Mouse (Mus musculus): ENCODE data around the gene Rdh12. TPM values are rescaled to one million over a fixed set of nuclear protein-coding genes. Genes with fewer than 3 reads are reported as not detected.

Rdh12 gene
- polyA plus RNA-seq, 1 experiment from 2014 or later = 1.0 TPM

- H3K27ac ChIP-seq = no peak overlapping the region
- 3% methylated on average over 3 of the region's 3 CpGs for WGBS
- H3K9me3 ChIP-seq = no peaks in the 10 kb centered on the region
- H3K27me3 ChIP-seq (ENCODE audit: poor library complexity, severe bottlenecking) = no peaks in the 10 kb centered on the region
- no peak overlapping the region for H3K4me3 ChIP-seq
- peaks cover 15% of the 10 kb centered on the region for H3K4me1 ChIP-seq
- H3K36me3 ChIP-seq (replicated peaks) = peaks cover under 1% of the 10 kb centered on the region
- DNase-seq (ENCODE audit: extremely low spot score, low spot score) = peak; percentile 71
Observed at GRCm38 (mm10) chr12:79193441-79193840, 15.3 kb upstream of the Rdh12 start.

DNA sequence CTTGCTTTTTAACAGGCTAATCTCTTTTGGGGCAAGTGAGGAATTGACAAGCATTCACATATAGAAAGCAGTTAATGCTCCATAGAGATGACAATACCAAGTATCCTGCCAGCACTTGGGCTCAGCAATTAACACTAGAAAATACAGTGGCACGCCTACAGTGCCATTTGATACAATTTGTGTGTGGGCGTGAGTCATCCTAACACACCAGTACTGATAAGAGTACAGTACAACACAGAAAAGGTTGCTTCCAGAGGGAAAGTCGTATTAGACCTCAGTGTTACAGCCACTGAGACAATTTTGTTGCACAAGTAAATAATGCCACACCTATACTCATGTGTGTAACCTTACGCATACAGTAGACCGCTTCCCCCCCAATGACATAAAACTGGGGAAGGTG is 11.6 kb upstream of the Rdh12 start:
- Histone ChIP-seq H3K4me1 (peaks cover under 1% of the 10 kb centered on the region), H3K36me3 (replicated peaks) (no peaks in the 10 kb centered on the region), H3K27me3 (ENCODE audit: poor library complexity, severe bottlenecking) (no peaks in the 10 kb centered on the region), H3K27ac (no peak overlapping the region), H3K9me3 (no peaks in the 10 kb centered on the region), H3K4me3 (no peak overlapping the region)
- DNase-seq (ENCODE audit: extremely low spot score, low spot score) = no peak
- 88% methylated on average over 5 of the region's 5 CpGs for WGBS

DNA sequence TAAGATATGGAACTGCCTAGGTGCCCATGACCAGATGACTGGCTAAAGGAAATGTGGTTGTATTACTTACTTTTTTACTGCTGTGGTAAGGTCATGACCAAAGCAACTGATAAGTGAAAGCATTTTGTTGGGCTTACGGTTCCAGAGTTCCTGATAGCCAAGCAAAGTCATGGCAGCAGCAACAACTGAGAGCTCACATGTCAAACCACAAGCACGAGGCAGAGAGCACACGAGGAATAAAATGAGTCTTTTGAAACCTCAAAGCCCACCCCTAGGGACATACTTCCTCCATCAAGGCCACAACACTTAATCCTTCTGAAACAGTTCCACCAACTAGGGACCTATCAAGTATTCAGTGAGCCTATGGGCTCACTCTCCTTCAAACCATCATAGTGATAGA is 6.8 kb upstream of the Rdh12 start:
- Histone ChIP-seq H3K27ac (no peak overlapping the region), H3K4me1 (no peaks in the 10 kb centered on the region), H3K36me3 (replicated peaks) (no peaks in the 10 kb centered on the region), H3K27me3 (ENCODE audit: poor library complexity, severe bottlenecking) (no peaks in the 10 kb centered on the region), H3K4me3 (no peak overlapping the region), H3K9me3 (no peaks in the 10 kb centered on the region)
- whole genome bisulfite sequencing = 81% methylated on average over 3 of the region's 3 CpGs
- DNase-seq (ENCODE audit: extremely low spot score, low spot score) = no peak

DNA sequence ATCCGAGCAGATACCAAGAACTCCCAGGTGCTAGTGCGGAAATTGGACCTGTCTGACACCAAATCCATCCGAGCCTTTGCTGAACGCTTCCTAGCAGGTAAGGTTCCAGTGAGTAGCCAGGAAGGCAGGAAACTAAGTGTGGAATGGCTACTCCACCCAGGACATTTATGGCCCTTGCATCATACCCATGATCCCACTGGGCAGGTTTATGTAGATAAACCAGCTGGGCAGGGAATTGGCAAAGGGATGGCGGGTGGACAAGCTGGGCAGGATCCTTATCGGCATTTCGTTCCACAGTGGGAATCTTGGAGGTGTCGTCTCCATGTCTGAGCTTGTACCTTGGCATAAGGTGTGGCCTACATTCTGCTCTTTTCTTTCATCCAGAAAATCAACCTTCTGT is 2.7 kb downstream of the Rdh12 start:
- Histone ChIP-seq H3K4me3 (no peak overlapping the region), H3K36me3 (replicated peaks) (no peaks in the 10 kb centered on the region), H3K27me3 (ENCODE audit: poor library complexity, severe bottlenecking) (no peaks in the 10 kb centered on the region), H3K9me3 (no peaks in the 10 kb centered on the region), H3K4me1 (peaks cover 10% of the 10 kb centered on the region; the same call in 1 of the 2 replicates), H3K27ac (no peak overlapping the region)
- no peak for DNase-seq (ENCODE audit: extremely low spot score, low spot score)
- 90% methylated on average over 8 of the region's 8 CpGs for WGBS

GRCm38 (mm10) chr12:79217511-79217910 is 8.8 kb downstream of the Rdh12 start:
- Histone ChIP-seq H3K9me3 (no peaks in the 10 kb centered on the region), H3K27me3 (ENCODE audit: poor library complexity, severe bottlenecking) (no peaks in the 10 kb centered on the region), H3K4me3 (no peak overlapping the region), H3K4me1 (no peaks in the 10 kb centered on the region), H3K36me3 (replicated peaks) (no peaks in the 10 kb centered on the region), H3K27ac (no peak overlapping the region)
- no peak for DNase-seq (ENCODE audit: extremely low spot score, low spot score)
- 78% methylated on average over 5 of the region's 5 CpGs for WGBS

- WGBS = 77% methylated on average over 11 of the region's 11 CpGs
- Histone ChIP-seq H3K4me1 (peaks cover 17% of the 10 kb centered on the region), H3K9me3 (no peaks in the 10 kb centered on the region), H3K4me3 (no peak overlapping the region), H3K27me3 (ENCODE audit: poor library complexity, severe bottlenecking) (no peaks in the 10 kb centered on the region), H3K36me3 (replicated peaks) (peaks cover 66% of the 10 kb centered on the region), H3K27ac (no peak overlapping the region)
- no peak for DNase-seq (ENCODE audit: extremely low spot score, low spot score)
Observed at GRCm38 (mm10) chr12:79235485-79236080, 26.9 kb downstream of the Rdh12 start.

DNA sequence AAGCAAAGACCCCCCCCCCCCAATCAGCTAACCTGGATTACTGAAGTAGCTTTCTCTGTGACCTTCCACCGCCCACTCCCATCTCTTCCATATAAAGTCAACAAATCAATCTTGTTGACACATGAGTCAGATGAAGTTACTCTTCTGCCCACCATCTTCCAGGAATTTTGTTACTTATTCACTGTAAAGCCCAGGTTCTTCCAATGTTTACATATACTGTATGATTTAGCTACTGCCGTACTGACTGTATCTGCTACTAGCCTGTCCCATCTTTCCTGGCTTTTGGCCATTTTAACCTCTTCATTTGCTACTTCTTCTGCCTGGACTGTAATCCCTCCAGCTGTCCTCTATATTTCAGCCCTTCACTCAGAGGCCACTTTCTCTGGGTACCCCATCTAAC is 33.3 kb downstream of the Rdh12 start:
- no peak overlapping the region for H3K4me3 ChIP-seq
- H3K27me3 ChIP-seq (ENCODE audit: poor library complexity, severe bottlenecking) = no peaks in the 10 kb centered on the region
- WGBS = 93% methylated on average over 2 of the region's 2 CpGs
- H3K27ac ChIP-seq = no peak overlapping the region
- no peak for DNase-seq (ENCODE audit: extremely low spot score, low spot score)
- H3K36me3 ChIP-seq (replicated peaks) = peaks cover 99% of the 10 kb centered on the region
- H3K4me1 ChIP-seq = no peaks in the 10 kb centered on the region
- no peaks in the 10 kb centered on the region for H3K9me3 ChIP-seq

DNA sequence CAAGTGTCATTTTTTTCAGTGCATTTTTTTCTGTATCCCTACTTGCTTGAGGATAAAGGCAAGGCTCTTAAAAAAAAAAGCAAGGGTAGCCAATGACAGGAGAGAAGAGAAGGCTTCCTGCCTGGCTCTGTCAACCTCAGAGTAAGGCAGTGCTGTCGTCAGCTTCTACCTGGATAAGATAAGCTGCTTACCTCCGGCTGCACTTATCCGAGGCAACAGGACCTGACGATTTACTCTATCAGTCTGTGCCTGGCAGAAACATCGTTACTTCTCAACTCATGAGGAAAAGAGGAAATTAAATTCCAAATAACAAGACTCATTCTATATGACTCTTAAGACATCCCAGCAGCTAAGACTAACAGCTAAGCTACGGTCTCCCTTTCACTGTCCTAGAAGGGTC is 34.2 kb downstream of the Rdh12 start:
- H3K27ac ChIP-seq = no peak overlapping the region

GRCm38 (mm10) chr12:79248110-79248509 is 39.4 kb downstream of the Rdh12 start:
- peaks cover 100% of the 10 kb centered on the region for H3K36me3 ChIP-seq (replicated peaks)
- 83% methylated on average over 3 of the region's 3 CpGs for WGBS
- no peak for DNase-seq (ENCODE audit: extremely low spot score, low spot score)

More for the DNA sequence above, 34.2 kb downstream of the Rdh12 start:
- DNase-seq (ENCODE audit: extremely low spot score, low spot score) = no peak
- H3K4me1 ChIP-seq = no peaks in the 10 kb centered on the region
- H3K9me3 ChIP-seq = no peaks in the 10 kb centered on the region
- no peak overlapping the region for H3K4me3 ChIP-seq
- no peaks in the 10 kb centered on the region for H3K27me3 ChIP-seq (ENCODE audit: poor library complexity, severe bottlenecking)
- H3K36me3 ChIP-seq (replicated peaks) = peaks cover 99% of the 10 kb centered on the region
- WGBS = 96% methylated on average over 6 of the region's 6 CpGs

DNA sequence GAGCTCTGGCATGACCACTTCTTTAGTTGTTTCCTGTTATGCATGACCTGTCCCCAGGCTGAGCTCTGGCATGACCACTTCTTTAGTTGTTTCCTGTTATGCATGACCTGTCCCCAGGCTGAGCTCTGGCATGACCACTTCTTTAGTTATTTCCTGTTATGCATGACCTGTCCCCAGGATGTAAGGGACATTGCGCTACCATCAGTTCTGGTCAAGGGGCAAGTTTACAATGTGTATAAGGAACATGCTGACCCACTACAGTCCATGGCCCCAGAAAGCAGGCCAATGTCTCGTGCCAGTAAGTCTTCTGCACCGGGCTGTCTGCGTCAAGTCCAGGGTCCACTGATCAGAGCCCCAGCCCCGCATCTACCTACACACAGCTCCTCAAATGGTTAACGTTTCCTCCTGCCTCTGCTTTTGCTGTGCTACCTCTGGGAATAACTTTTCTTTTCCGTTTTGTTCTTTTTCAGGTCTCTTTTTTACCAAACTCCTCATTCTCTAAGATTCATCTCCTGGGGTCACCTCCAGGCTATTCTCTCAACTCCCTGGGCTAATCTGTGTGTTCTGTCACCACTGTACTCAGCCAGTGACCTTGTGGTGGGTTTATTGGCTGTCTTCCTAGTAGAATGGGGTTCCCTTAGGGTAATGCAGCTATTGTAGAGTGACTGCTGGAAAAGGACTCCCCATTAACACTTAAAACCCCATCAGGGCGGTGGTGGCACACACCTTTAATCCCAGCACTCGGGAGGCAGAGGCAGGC is 44.8 kb downstream of the Rdh12 start:
- 93% methylated on average over 9 of the region's 9 CpGs for WGBS
- Histone ChIP-seq H3K4me1 (no peaks in the 10 kb centered on the region), H3K27ac (no peak overlapping the region), H3K27me3 (ENCODE audit: poor library complexity, severe bottlenecking) (no peaks in the 10 kb centered on the region), H3K4me3 (no peak overlapping the region), H3K9me3 (no peaks in the 10 kb centered on the region), H3K36me3 (replicated peaks) (peaks cover 88% of the 10 kb centered on the region)
- no peak for DNase-seq (ENCODE audit: extremely low spot score, low spot score)

More at GRCm38 (mm10) chr12:79248110-79248509, 39.4 kb downstream of the Rdh12 start:
- Histone ChIP-seq H3K27me3 (ENCODE audit: poor library complexity, severe bottlenecking) (no peaks in the 10 kb centered on the region), H3K9me3 (no peaks in the 10 kb centered on the region), H3K27ac (no peak overlapping the region), H3K4me1 (no peaks in the 10 kb centered on the region), H3K4me3 (no peak overlapping the region)

DNA sequence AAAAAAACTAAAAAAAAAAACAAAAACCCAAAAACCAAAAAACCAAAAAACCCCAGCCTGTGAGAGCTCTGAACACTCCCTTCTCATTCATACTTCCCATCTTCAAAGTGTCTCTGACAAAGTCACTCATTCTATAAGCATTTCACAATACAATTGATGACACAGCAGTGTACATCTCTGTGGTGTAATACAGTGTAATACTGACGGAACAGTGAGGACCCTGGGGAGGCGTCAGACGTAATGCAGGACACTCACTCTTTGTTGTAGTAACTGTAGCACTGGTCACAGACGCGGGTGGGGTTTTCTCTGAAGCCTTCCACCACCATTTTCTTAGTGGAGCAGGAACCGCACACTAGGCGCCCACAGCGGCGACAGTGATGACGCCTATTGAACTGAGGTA is 46.3 kb downstream of the Rdh12 start:
- H3K4me1 ChIP-seq = no peaks in the 10 kb centered on the region
- H3K27me3 ChIP-seq (ENCODE audit: poor library complexity, severe bottlenecking) = no peaks in the 10 kb centered on the region
- 96% methylated on average over 10 of the region's 10 CpGs for WGBS
- H3K9me3 ChIP-seq = no peaks in the 10 kb centered on the region
- no peak overlapping the region for H3K27ac ChIP-seq
- H3K4me3 ChIP-seq = no peak overlapping the region
- no peak for DNase-seq (ENCODE audit: extremely low spot score, low spot score)
- H3K36me3 ChIP-seq (replicated peaks) = peaks cover 86% of the 10 kb centered on the region

DNA sequence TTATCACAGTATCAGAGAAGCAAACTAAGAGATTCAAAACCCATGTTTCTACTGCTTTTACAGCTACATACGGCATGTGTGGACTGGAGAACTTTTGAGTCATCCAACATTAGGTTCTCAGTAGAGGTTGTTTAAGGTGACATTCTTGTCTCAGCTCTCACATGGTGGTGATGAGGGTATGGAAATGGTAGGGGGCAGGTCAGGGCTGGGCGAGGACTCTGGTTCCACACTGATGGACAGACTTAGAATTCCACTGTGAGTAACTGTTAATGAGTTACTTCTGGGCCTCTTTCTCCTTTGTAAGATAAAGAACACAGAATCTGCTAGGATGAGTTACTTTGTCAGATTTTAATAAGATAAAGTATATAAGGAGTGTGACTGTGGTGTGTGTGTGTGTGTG is 51.4 kb downstream of the Rdh12 start:
- 93% methylated on average over 2 of the region's 2 CpGs for whole genome bisulfite sequencing

GRCm38 (mm10) chr12:79261035-79261434 is 52.3 kb downstream of the Rdh12 start:
- 63% methylated on average over 5 of the region's 5 CpGs for WGBS
- peak; percentile 18 for DNase-seq (ENCODE audit: extremely low spot score, low spot score)
- Histone ChIP-seq H3K36me3 (replicated peaks) (peaks cover 85% of the 10 kb centered on the region), H3K27ac (no peak overlapping the region), H3K4me3 (no peak overlapping the region), H3K27me3 (ENCODE audit: poor library complexity, severe bottlenecking) (no peaks in the 10 kb centered on the region), H3K9me3 (no peaks in the 10 kb centered on the region), H3K4me1 (no peaks in the 10 kb centered on the region)

More for the DNA sequence above, 51.4 kb downstream of the Rdh12 start:
- no peaks in the 10 kb centered on the region for H3K9me3 ChIP-seq
- DNase-seq (ENCODE audit: extremely low spot score, low spot score) = no peak
- H3K27me3 ChIP-seq (ENCODE audit: poor library complexity, severe bottlenecking) = no peaks in the 10 kb centered on the region
- H3K4me3 ChIP-seq = no peak overlapping the region
- no peaks in the 10 kb centered on the region for H3K4me1 ChIP-seq
- peaks cover 82% of the 10 kb centered on the region for H3K36me3 ChIP-seq (replicated peaks)
- no peak overlapping the region for H3K27ac ChIP-seq
